23 mouse cellular contexts compared by ENCODE assay signal in genomic region chr1:64172122-64172521, GRCm38 (mm10).
"Had no signal": no experiment of that assay in that cellular context is flagged by ENCODE, and none has a peak within 500 bp of the region (broad histone marks: within the 10 kb centered on the region; RNA-seq: fewer than 3 reads in every experiment).

No protein-coding gene starts in this region.

- H3K9ac ChIP-seq: heart, embryonic 12.5 days; hindbrain, embryonic 15.5 days; intestine, embryonic 15.5 days; limb, embryonic 13.5 days; limb, embryonic 15.5 days had no signal

- H3K9me3 ChIP-seq: heart, embryonic 10.5 days; heart, embryonic 12.5 days; hindbrain, embryonic 15.5 days; intestine, embryonic 15.5 days; limb, embryonic 13.5 days; limb, embryonic 15.5 days had no signal

- H3K36me3 ChIP-seq: heart, embryonic 10.5 days; heart, embryonic 12.5 days; hindbrain, embryonic 15.5 days; intestine, embryonic 15.5 days; limb, embryonic 13.5 days; limb, embryonic 15.5 days had no signal

- H3K27me3 ChIP-seq: heart, embryonic 12.5 days; hindbrain, embryonic 15.5 days; intestine, embryonic 15.5 days; limb, embryonic 15.5 days had no signal

- H3K4me2 ChIP-seq: heart, embryonic 12.5 days; hindbrain, embryonic 15.5 days; intestine, embryonic 15.5 days; limb, embryonic 13.5 days; limb, embryonic 15.5 days had no signal

- H3K4me1 ChIP-seq: heart, embryonic 10.5 days; heart, embryonic 12.5 days; intestine, embryonic 15.5 days; limb, embryonic 15.5 days had no signal

- H3K27ac ChIP-seq: gastrocnemius, adult 2 months; heart, embryonic 10.5 days; hindbrain, embryonic 15.5 days; intestine, embryonic 15.5 days; layer of hippocampus, adult 2 months; left cerebral cortex, adult 2 months; limb, embryonic 13.5 days; limb, embryonic 15.5 days had no signal

- DNase-seq: gastrocnemius, adult 2 months; gastrocnemius, postnatal 10 days; gastrocnemius, postnatal 25 days; heart, adult 18-20 months; heart, postnatal 10 days; heart, postnatal 4 days; kidney, adult 18-20 months; kidney, adult 8-10 months; kidney, postnatal 10 days; kidney, postnatal 25 days; kidney, postnatal 4 days; left cerebral cortex, postnatal 4 days had no signal

- H3K4me3 ChIP-seq: gastrocnemius, adult 2 months; heart, embryonic 10.5 days; heart, embryonic 12.5 days; hindbrain, embryonic 15.5 days; intestine, embryonic 15.5 days; layer of hippocampus, adult 2 months; left cerebral cortex, adult 2 months; limb, embryonic 13.5 days; limb, embryonic 15.5 days had no signal

- ATAC-seq: forebrain, embryonic 16.5 days; inflammation-experienced regulatory T-cells, adult 6 months; intestine, embryonic 15.5 days; intestine, postnatal 0 days had no signal
